Mouse (Mus musculus): ENCODE data around the gene Jade3.

DNA sequence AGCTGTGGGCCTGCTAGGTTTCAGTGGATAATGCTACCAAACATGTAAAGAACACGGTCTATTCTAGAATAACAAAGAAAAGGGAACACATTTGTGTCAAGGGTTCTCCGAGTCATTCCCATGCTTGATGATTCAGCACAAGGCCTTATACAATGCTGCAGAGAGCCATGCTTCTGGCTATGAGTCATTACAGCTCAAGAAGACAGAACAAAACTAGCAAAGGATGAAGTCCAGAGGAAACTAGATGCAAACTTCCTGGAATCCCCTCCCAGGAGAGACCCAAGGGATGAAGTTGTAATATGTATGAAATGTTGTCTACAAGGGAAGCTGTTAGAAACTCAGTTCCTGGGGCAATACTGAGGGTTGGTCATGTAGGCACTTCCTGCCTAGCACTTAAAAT, 7.0 kb upstream of the Jade3 start:
- TF ChIP-seq CTCF (IDR thresholded peaks at IDR 0.05; ENCODE audit: control insufficient read depth, insufficient read depth, low read length), result no peak
- no peak for TF ChIP-seq POLR2A (IDR thresholded peaks at IDR 0.05; ENCODE audit: borderline replicate concordance, control insufficient read depth, low read depth, low read length)
